Mouse (Mus musculus): ENCODE measurements at regions not wholly inside any gene's neighbourhood (a gene's known extent, or its start where the extent isn't known, plus 50 kb on each side); places are given as distances from the start of the nearest gene placed in this dataset.
A peak's percentile ranks its signal among the peaks of the same experiment; 100 is the strongest.

DNA sequence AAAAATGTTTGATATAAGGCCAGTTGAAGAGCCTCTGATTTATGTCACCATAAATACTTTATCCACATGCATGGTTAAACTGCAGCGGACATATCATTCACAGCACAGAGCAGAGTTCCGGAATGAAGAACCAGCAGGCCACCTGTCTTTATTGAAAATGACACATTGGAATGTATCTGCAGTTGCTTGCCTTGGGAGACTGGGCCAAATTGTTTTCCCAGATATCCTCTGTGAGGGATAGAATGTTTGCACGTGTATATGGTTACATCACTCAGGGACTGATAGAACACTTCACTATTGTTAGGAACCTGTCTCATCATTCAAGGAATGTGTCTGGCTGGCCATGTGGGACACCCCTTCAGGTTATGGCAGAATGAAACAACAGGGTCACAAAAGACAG is 585.3 kb upstream of the Adgrl2 start:
- WGBS: 87% methylated on average over 3 of the region's 3 CpGs
- peaks cover 7% of the 10 kb centered on the region; the same call in 1 of the 2 replicates for H3K4me1 ChIP-seq
- H3K27ac ChIP-seq: no peak overlapping the region
- H3K27me3 ChIP-seq (ENCODE audit: poor library complexity, severe bottlenecking): no peaks in the 10 kb centered on the region
- no peaks in the 10 kb centered on the region for H3K9me3 ChIP-seq
- DNase-seq (ENCODE audit: extremely low spot score, low spot score): no peak
- no peaks in the 10 kb centered on the region for H3K36me3 ChIP-seq (replicated peaks)
- H3K4me3 ChIP-seq: no peak overlapping the region

DNA sequence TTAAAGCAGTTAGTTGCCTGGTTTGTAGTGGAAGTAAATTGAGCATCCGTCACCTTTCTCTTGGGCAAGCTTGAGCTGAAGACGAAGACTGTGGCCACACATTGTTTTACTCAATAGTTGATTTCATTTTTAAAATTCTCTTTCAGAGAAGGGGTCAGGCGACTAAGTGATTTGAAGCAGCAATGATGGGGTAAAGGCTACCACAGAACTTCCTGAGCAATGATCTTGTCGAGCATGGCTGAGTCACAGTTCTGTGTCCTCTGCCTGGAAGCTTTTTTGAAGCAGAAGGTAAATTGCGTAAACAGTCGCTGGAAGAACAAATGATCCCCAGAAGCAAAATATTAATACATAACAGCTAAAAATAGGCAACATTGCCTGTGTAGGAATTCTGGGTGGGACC is 576.5 kb upstream of the Adgrl2 start:
- Histone ChIP-seq H3K9me3 (no peaks in the 10 kb centered on the region), H3K4me3 (no peak overlapping the region), H3K27ac (no peak overlapping the region), H3K4me1 (no peaks in the 10 kb centered on the region), H3K27me3 (ENCODE audit: poor library complexity, severe bottlenecking) (no peaks in the 10 kb centered on the region), H3K36me3 (replicated peaks) (no peaks in the 10 kb centered on the region)
- whole genome bisulfite sequencing: 89% methylated on average over 6 of the region's 6 CpGs
- no peak for DNase-seq (ENCODE audit: extremely low spot score, low spot score)

- WGBS: 87% methylated on average over 9 of the region's 9 CpGs
- DNase-seq (ENCODE audit: extremely low spot score, low spot score): no peak
- Histone ChIP-seq H3K4me3 (no peak overlapping the region), H3K9me3 (no peaks in the 10 kb centered on the region), H3K27ac (no peak overlapping the region), H3K36me3 (replicated peaks) (no peaks in the 10 kb centered on the region), H3K27me3 (ENCODE audit: poor library complexity, severe bottlenecking) (no peaks in the 10 kb centered on the region), H3K4me1 (no peaks in the 10 kb centered on the region)
Measured at GRCm38 (mm10) chr3:149550231-149550951, 560.0 kb upstream of the Adgrl2 start.

GRCm38 (mm10) chr3:149547045-149547444 is 556.7 kb upstream of the Adgrl2 start:
- H3K9me3 ChIP-seq: no peaks in the 10 kb centered on the region
- DNase-seq (ENCODE audit: extremely low spot score, low spot score): no peak
- H3K36me3 ChIP-seq (replicated peaks): no peaks in the 10 kb centered on the region
- no peaks in the 10 kb centered on the region for H3K27me3 ChIP-seq (ENCODE audit: poor library complexity, severe bottlenecking)
- H3K27ac ChIP-seq: no peak overlapping the region
- H3K4me1 ChIP-seq: no peaks in the 10 kb centered on the region
- 74% methylated on average over 6 of the region's 6 CpGs for WGBS
- no peak overlapping the region for H3K4me3 ChIP-seq

GRCm38 (mm10) chr3:149546256-149546655 is 555.9 kb upstream of the Adgrl2 start:
- no peak overlapping the region for H3K27ac ChIP-seq
- WGBS: 88% methylated on average over 10 of the region's 10 CpGs

DNA sequence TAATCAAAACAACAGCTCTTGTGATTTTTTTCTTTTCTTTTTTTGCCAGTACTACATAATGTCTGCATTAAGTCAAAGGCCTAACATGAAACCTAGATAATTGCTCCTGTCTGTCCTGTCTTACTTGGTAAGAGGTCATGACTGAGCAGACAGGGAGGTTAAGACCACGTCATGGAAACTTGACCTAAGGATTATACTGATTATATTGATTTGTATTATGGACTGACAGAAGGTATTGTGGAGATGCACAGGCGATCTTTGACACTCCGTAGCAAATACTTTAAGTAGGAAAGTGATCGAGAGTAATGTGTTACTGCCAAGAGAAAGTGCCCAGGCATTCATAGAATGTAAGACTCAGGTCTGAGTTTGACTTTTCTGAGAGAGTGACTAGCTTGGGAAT is 543.8 kb upstream of the Adgrl2 start:
- no peak for DNase-seq (ENCODE audit: extremely low spot score, low spot score)
- Histone ChIP-seq H3K4me1 (peaks cover 11% of the 10 kb centered on the region; the same call in 1 of the 2 replicates), H3K27ac (no peak overlapping the region), H3K4me3 (no peak overlapping the region), H3K9me3 (no peaks in the 10 kb centered on the region), H3K36me3 (replicated peaks) (no peaks in the 10 kb centered on the region), H3K27me3 (ENCODE audit: poor library complexity, severe bottlenecking) (peaks cover 13% of the 10 kb centered on the region)
- whole genome bisulfite sequencing: 38% methylated on average over 4 of the region's 4 CpGs

More at GRCm38 (mm10) chr3:149546256-149546655, 555.9 kb upstream of the Adgrl2 start:
- Histone ChIP-seq H3K9me3 (no peaks in the 10 kb centered on the region), H3K4me3 (no peak overlapping the region), H3K4me1 (no peaks in the 10 kb centered on the region), H3K36me3 (replicated peaks) (no peaks in the 10 kb centered on the region), H3K27me3 (ENCODE audit: poor library complexity, severe bottlenecking) (no peaks in the 10 kb centered on the region)
- DNase-seq (ENCODE audit: extremely low spot score, low spot score): no peak

GRCm38 (mm10) chr3:149530026-149530607 is 539.8 kb upstream of the Adgrl2 start:
- WGBS: 73% methylated on average over 13 of the region's 13 CpGs
- Histone ChIP-seq H3K9me3 (no peaks in the 10 kb centered on the region), H3K27ac (no peak overlapping the region), H3K36me3 (replicated peaks) (no peaks in the 10 kb centered on the region), H3K4me1 (peaks cover 8% of the 10 kb centered on the region; the same call in 1 of the 2 replicates), H3K27me3 (ENCODE audit: poor library complexity, severe bottlenecking) (peaks cover 13% of the 10 kb centered on the region), H3K4me3 (no peak overlapping the region)
- DNase-seq (ENCODE audit: extremely low spot score, low spot score): no peak

GRCm38 (mm10) chr3:149526509-149526908 is 536.2 kb upstream of the Adgrl2 start:
- 90% methylated on average over 3 of the region's 3 CpGs for WGBS
- Histone ChIP-seq H3K4me3 (no peak overlapping the region), H3K4me1 (peaks cover 13% of the 10 kb centered on the region), H3K27ac (no peak overlapping the region), H3K9me3 (no peaks in the 10 kb centered on the region), H3K36me3 (replicated peaks) (no peaks in the 10 kb centered on the region), H3K27me3 (ENCODE audit: poor library complexity, severe bottlenecking) (peaks cover 18% of the 10 kb centered on the region)
- DNase-seq (ENCODE audit: extremely low spot score, low spot score): no peak

GRCm38 (mm10) chr3:149519575-149519929 is 529.2 kb upstream of the Adgrl2 start:
- Histone ChIP-seq H3K27me3 (ENCODE audit: poor library complexity, severe bottlenecking) (peaks cover 53% of the 10 kb centered on the region), H3K36me3 (replicated peaks) (no peaks in the 10 kb centered on the region), H3K4me3 (peak overlapping the region; percentile 54), H3K9me3 (peaks cover 3% of the 10 kb centered on the region; the same call in 1 of the 2 replicates), H3K4me1 (peaks cover 30% of the 10 kb centered on the region), H3K27ac (peak overlapping the region; percentile 51; the same call in 1 of the 2 replicates)
- DNase-seq (ENCODE audit: extremely low spot score, low spot score): no peak
- WGBS: 24% methylated on average over 15 of the region's 15 CpGs

GRCm38 (mm10) chr3:149518928-149519574 is 528.7 kb upstream of the Adgrl2 start:
- DNase-seq (ENCODE audit: extremely low spot score, low spot score): peak; percentile 44
- H3K9me3 ChIP-seq: peaks cover 3% of the 10 kb centered on the region; the same call in 1 of the 2 replicates
- H3K4me1 ChIP-seq: peaks cover 25% of the 10 kb centered on the region
- peak overlapping the region; percentile 51 for H3K27ac ChIP-seq
- peaks cover 53% of the 10 kb centered on the region for H3K27me3 ChIP-seq (ENCODE audit: poor library complexity, severe bottlenecking)
- peak overlapping the region; percentile 54 for H3K4me3 ChIP-seq
- H3K36me3 ChIP-seq (replicated peaks): no peaks in the 10 kb centered on the region
- WGBS: 3% methylated on average over 27 of the region's 27 CpGs

GRCm38 (mm10) chr3:149517537-149517936 is 527.2 kb upstream of the Adgrl2 start:
- H3K9me3 ChIP-seq: peaks cover 3% of the 10 kb centered on the region; the same call in 1 of the 2 replicates
- WGBS: 84% methylated on average over 11 of the region's 11 CpGs
- H3K36me3 ChIP-seq (replicated peaks): no peaks in the 10 kb centered on the region
- no peak overlapping the region for H3K27ac ChIP-seq
- no peak overlapping the region for H3K4me3 ChIP-seq
- DNase-seq (ENCODE audit: extremely low spot score, low spot score): no peak
- peaks cover 41% of the 10 kb centered on the region for H3K27me3 ChIP-seq (ENCODE audit: poor library complexity, severe bottlenecking)
- peaks cover 20% of the 10 kb centered on the region for H3K4me1 ChIP-seq

- Histone ChIP-seq H3K4me1 (no peaks in the 10 kb centered on the region), H3K4me3 (no peak overlapping the region), H3K27me3 (ENCODE audit: poor library complexity, severe bottlenecking) (no peaks in the 10 kb centered on the region), H3K36me3 (replicated peaks) (no peaks in the 10 kb centered on the region), H3K9me3 (no peaks in the 10 kb centered on the region), H3K27ac (no peak overlapping the region)
- no peak for DNase-seq (ENCODE audit: extremely low spot score, low spot score)
- 91% methylated on average over 6 of the region's 6 CpGs for WGBS
Measured at GRCm38 (mm10) chr3:149509178-149509577, 518.8 kb upstream of the Adgrl2 start.

DNA sequence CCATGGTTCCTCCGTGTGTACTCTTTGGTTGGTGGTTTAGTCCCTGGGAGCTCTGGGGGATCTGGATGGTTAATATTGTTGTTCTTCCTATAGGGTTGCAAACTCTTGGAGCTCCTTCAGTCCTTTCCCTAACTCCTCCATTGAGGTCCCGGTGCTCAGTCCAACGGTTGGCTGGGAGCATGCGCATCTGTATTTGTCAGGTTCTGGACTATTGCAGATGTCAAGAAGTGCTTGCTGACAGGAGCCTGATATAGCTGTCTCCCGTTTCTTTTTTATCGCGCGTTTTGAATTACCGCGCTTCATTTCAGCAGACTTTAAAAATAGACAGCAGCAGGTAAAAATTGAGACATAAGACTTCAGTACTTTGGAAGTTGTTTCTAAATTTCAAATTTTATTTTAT is 518.3 kb upstream of the Adgrl2 start:
- Histone ChIP-seq H3K27ac (no peak overlapping the region), H3K36me3 (replicated peaks) (no peaks in the 10 kb centered on the region), H3K27me3 (ENCODE audit: poor library complexity, severe bottlenecking) (no peaks in the 10 kb centered on the region), H3K4me3 (no peak overlapping the region), H3K4me1 (no peaks in the 10 kb centered on the region), H3K9me3 (no peaks in the 10 kb centered on the region)
- 94% methylated on average over 10 of the region's 10 CpGs for WGBS
- no peak for DNase-seq (ENCODE audit: extremely low spot score, low spot score)
